Mouse (Mus musculus) spleen, adult 12 weeks (tissue): ENCODE data around the gene Mapt.

Experiments
- DNase-seq: peaks from one replicate; pipeline ENCODE4 v3.0.0; 2022; ENCODE audit warnings: low spot score

Gene Mapt

DNA sequence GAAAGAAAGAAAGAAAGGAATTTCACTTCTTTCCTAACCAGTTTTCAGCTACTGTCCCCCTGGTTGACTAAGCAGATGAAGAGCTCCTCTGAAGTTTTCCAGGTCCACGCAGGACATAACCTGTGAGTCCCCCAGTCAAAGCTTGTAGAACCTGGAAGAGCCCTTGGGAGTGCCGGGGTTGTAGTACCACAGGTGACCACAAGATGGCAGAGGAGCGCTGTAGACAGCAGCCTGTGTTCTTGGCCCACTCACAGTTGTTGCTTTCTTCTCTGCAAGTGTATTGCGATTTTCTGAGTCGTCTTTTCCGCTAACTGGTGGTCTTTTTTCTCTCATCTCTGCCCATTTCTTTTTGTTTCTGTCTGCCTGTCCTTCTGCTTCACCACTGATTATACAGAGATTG is 84.5 kb downstream of the Mapt start:
- DNase-seq = peak; percentile 76

DNA sequence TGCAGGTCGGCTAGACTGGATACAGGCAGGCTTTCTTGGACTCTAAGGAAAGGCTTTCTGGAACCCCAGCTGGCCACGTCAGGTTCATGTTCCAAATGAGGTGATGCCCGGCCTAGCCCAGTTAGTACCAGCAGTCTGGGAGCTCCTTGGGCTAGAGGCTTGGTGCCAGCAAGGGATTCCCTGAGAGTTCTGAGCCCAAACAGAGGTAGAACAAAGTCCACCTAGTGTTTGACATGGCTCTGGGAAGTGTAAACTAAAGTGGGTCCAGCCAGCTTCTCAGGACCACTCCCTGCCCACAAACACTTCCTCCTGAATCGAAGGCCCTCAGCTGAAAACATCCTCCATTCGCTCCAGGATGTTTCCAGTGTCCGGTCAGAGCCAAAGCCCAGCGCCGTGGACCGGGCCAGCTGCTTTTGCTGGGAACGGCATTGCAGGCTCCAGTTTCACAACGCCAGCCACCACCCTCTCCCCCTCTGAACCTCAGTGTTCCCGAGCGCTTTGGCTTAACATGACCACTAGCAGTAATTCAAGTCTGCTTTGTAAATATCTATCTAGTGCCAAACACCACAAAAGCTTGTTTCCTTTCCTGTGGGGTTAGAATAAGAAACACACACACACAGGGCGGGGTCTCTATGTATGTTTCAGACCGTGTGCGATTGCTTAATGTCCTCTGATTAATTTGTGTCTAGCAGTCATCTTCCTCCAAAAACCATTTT is 85.7 kb downstream of the Mapt start:
- DNase-seq = no peak

DNA sequence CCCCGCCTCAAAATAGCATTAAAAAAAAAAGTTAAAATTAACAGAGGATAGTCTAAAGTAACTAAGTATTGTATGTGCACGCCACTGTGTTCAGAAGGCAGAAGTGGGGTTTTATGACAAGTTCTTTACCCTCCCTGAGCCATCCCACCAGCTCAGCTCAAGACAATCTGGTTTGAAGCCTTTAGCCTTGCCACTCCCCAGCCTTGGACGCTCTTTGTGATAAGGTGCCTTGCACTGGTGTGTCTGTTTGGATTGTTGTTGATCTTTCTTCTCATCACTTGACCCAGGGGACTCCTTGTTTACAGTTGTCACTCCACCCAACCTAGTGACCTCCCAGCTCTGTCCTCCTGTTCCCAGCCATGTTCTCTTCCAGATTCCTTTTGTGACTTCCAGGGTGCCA is 86.4 kb downstream of the Mapt start:
- DNase-seq = no peak

DNA sequence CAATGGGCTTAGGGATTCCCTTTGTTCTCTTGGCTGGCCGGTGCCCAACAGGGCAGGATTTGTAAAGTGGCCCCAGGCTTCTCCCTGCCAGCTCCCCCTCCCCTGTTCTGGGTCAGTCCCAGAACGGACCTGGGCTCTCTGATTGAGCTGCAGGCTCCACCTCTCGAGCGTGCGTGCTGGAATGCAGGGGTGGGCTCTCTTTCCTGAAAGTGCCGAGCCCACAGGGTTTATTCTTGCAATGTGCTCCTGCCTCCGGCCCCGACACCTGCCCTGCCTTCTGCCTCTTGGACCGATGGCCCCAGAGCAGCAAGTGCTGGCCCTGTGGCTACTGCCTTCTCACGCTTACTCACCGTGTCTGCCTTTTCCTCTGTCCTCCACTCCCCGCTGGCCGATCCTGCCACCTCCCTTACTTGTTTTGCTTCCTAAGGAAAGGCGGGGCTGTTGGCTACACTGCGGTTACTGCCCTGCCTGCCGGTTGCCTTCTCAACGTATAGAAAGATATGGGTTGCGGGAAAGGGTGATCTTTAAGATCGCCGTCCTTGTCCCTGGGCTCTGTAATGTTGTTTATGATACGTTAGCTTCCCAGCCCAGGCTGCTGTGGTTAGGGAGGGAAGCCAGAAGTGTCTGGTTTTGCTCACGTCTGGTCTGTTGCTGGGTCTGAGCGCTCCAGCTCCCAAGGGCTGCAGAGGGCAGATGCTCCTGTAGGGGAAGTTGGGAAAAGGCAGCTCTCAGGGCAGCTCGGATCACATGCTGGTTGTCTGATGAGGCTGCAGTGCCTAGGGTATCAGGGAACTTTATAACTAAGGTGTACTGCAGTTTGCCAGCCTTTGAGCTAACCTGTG is 88.0 kb downstream of the Mapt start:
- peak; percentile 8 for DNase-seq

DNA sequence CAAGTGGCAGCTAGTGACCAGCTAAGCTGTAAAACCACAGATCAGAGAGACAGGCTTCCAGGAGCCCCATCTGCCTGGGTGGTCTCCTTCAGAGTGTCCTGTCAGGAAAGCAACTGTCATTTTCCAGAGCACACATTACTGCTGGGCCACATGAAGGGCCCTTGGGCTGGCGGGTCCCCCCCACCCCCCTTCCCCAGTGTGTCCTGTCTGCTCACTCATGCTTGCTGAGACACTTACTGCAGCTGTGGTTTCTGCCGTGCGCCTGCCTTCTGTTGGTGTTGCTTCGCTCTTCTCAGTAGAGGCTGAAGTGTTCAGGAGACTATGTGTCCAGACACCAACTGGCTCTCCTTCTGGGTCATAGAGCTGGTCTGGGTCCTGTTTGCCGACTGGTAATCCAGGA is 89.3 kb downstream of the Mapt start:
- DNase-seq = no peak

DNA sequence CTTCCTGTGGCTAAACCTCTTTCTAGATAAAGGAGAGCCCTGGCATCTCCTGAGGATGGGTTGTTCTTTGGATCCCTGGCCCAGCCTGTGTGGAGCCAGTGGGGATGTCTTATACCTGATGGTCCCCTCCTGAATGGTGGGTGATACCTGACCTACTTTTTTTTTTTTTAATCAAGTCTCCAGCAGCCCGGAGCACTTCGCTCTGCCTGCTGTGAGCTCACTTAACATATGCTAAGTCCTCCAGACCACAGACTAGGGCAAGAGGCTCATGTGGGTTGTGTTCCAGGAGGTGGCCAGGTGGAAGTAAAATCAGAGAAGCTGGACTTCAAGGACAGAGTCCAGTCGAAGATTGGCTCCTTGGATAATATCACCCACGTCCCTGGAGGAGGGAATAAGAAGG is 91.0 kb downstream of the Mapt start:
- no peak for DNase-seq

DNA sequence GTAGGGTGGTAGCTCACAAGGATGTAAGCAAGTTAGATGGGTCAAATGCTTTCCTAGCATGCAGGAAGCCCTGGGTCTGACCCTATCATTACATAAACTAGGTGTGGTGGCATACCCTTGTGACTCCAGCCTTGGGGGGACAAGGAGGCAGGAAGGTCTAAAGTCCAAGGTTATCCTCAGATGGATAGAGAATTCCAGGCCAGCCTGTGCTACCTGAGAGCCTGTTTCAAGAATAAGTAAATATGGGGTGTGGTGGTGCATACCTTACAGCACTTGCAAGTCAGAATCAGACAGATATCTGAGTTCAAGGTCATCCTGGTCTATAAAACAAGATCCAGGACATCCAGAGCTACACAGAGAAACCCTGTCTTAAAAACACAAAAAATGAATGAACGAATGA is 96.3 kb downstream of the Mapt start:
- no peak for DNase-seq

DNA sequence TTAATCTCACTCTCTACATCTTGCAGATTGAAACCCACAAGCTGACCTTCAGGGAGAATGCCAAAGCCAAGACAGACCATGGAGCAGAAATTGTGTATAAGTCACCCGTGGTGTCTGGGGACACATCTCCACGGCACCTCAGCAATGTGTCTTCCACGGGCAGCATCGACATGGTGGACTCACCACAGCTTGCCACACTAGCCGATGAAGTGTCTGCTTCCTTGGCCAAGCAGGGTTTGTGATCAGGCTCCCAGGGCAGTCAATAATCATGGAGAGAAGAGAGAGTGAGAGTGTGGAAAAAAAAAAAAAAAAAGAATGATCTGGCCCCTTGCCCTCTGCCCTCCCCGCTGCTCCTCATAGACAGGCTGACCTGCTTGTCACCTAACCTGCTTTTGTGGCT is 96.8 kb downstream of the Mapt start:
- no peak for DNase-seq

DNA sequence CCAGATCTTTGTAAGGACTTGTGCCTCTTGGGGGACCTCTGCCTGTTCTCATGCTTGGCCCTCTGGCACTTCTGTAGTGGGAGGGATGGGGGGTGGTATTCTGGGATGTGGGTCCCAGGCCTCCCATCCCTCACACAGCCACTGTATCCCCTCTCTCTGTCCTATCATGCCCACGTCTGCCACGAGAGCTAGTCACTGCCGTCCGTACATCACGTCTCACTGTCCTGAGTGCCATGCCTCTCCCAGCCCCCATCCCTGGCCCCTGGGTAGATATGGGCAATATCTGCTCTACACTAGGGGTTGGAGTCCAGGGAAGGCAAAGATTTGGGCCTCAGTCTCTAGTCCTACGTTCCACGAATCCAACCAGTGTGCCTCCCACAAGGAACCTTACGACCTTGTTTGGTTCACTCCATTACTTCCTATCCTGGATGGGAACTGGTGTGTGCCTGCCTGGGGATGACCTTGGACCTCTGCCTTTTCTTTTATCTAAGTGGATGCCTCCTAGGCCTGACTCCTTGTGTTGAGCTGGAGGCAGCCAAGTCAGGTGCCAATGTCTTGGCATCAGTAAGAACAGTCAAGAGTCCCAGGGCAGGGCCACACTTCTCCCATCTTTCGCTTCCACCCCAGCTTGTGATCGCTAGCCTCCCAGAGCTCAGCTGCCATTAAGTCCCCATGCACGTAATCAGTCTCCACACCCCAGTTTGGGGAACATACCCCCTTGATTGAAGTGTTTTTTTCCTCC is 98.2 kb downstream of the Mapt start:
- no peak for DNase-seq

DNA sequence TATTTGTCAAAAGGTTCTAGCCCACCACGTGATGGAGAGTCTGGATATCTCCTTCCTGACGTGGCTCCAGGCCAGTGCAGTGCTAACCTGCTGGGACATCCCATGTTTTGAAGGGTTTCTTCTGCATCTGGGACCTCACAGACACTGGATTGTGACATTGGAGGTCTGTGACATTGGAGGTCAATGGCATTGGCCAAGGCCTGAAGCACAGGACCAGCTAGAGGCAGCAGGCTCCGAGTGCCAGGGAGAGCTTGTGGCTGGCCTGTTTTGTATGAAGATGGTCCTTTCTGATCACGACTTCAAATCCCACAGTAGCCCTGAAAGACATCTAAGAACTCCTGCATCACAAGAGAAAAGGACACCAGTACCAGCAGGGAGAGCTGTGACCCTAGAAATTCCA is 99.0 kb downstream of the Mapt start:
- no peak for DNase-seq

DNA sequence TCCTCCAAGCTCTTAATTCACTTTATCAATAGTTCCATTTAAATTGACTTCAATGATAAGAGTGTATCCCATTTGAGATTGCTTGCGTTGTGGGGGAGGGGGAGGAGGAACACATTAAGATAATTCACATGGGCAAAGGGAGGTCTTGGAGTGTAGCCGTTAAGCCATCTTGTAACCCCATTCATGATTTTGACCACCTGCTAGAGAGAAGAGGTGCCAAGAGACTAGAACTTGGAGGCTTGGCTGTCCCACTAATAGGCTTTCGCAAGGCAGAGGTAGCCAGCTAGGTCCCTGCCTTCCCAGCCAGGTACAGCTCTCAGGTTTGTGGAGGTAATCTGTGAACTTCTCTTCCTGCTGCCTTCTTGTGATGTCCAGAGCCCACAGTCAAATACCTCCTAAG is 100.0 kb downstream of the Mapt start:
- DNase-seq = no peak

DNA sequence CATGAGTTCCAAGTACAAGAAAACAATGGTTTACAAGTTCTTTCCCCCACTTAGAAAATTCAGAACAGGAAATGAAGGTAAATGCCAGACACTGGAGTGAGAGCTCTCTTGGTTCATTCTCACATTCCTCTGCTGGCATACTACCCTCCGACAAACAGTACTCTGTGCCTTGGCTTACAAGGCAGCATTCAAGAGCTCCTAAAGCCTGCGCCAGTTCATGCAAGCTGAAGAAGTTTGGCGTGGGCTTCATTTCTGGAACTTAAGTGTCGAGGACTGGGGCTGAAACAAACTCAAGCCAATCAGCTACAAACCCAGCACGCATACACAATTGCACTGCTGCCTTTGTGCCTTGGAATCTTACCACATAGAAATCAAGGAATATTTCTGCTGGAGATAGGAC is 100.9 kb downstream of the Mapt start:
- DNase-seq = no peak

DNA sequence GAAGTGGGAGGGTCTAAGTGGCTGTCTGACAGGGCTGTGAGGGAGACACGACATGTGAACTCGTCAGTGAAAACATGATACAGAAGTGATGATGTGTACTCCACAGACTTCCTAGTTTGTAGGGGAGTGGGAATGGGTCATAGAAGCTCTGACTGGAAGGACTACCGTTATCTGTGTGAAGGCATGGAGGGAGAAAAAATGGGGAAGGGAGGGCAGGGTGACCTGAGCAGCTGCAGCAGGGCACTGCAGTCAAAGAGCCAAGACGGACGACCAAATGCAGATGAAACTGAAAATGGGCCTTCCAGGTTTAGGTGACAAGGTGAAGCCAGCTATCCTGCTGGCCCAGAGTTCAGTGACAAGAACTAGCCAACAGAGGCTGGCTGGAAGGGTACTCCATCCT is 102.9 kb downstream of the Mapt start:
- DNase-seq = no peak

DNA sequence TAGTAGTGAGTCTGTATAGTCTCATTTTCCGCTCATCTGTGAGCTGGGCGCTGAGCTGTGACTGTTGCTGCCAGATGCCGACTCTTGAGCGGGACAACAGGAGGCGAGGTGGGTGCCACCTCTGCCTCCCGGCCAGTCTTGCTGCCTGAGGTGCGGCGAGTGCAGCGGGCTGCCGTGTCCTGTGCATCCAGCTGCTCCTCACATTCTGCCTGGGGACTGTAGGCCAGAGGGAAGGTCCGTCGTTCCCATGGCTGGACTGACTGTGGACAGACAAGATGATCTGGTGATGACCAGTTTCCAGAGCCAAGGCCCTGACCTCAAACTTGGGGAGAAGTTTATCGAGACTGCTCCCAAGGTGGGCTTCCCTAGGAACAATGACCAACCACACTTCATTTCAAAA is 103.8 kb downstream of the Mapt start:
- no peak for DNase-seq

DNA sequence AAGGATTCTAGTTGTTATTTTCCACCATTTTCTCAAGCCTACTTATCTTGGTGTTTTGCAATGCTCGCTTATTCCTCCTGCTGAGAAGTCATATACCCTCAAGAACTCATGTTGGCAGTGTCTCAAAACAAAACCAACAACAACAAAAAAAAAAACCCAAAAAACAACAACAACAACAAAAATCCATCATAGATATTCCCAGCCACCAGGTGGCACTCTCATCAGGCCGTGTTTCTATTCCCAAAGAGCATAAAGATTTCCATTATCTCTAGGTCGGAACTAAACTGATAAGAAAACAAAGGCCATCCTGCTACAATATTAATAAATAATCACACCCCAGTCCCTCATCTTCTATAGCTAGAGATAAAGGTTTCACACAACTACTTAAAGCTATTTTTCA is 115.7 kb downstream of the Mapt start:
- no peak for DNase-seq

DNA sequence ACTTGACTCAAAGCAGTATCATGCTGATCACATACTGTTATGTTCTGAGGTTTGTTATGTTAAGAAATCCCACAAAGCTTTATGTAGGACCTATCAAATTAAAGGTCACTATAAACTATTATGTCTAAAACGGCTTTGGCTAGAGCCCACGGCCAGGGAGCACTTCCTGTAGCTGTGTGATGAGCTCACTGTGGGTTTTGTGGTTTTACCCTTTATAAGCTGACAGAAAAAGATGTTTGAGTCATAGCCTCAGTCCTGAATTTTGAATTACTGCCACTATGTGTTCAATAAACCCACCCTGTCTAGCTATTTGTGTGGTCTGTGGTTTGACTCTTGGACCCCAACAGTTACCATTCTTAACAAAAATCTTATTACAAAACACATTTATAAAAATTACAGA is 130.6 kb downstream of the Mapt start:
- no peak for DNase-seq

DNA sequence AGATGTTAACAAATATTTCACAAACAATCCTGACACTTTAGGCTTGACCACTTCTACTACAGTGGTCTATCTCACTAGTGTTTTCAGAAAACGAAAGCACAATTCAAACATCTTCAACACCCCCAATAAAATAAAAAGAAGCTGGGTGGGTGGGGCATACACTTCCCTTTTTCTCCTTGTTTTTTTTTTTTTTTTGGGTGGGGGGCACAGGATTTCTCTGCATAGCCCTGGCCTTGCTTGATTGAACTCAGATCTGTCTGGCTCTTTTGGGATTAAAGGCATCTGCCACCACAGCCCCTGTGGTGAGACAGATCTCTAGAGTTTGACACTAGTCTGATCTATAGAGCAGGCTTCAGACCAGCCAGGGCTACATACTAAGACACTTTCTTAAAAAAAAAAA is 131.5 kb downstream of the Mapt start:
- DNase-seq = no peak

DNA sequence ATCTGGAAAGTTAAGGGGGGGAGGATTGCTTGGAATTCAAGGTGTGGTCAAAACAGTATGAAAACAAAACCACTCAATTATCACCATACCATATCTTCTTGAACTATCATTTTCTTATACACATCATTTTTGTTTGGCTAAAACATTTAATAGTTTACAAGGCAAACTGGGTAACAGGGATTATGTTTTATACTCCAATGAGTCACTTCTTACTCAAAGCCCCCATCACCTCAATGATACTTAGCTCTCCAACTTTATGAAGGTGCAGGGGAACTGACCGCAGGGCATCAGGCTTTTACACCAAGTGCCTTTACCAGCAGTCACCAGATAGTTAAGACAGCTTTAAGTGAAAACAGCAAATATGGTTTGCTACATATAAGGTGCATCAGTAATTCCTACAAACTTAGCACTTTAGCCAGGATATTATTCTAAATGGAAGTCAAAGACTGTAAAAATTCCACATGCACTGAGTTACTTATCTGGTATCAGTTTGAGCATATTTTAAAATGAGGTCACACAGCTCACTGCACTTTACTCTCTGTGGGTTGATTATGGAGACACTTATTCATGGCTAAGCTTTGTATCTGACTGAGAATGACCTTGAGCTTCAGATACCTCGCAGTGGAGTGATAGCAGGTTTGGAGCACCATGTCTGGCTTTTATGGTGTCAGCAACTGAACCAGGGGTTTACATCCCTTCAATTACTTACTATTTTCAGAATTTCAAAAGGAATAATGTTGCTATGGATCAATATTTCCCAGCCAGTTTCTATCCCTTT is 132.8 kb downstream of the Mapt start:
- DNase-seq = no peak

DNA sequence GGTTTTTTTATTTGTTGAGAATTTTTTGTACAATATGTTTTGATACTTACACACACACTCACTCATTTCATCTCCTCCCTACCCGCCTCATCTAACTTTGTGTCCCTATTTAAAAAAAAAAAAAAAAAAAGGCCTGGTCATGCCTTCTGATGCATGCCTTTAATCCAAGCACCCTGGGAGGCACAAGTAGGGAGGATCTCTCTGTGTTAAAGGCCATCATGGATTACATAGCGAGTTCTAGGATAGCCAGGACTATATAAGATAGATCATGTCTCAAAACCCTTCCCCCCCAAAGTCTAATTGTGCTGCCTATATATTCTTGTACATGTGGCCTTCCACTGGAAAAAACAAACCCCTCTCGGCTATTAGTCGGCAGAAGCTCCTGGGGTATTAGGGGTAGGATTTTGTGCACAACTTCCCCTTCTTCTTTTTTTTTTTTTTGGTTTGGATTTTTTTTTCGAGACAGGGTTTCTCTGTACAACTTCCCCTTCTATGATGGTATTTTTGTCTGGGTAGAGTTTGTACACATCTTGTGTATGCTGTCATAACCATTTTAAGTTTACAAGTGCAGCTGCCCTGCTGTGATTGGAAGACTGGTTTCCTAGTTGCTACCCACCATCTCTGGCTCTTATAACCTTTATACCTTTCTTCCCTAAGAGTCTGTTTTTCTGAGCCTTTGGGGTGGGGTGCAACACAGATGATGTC is 136.4 kb downstream of the Mapt start:
- no peak for DNase-seq

DNA sequence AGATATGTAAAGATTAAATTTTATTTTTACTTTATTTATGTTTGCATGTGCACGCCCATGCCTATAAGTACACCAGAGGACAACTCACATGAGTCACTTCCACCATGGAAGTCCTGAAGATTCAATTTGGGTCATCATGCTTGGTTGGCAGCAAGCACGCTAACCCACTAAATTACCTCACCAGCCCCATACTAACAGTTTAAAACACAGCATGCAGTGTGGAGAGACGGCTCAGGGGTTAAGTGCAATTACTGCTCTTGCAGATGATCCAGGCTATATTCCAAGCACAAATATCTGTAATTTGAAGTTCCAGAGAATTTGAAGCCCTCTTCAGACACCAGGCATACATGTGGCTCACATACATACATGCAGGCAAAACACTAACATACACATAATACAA is 145.1 kb downstream of the Mapt start:
- DNase-seq = no peak

DNA sequence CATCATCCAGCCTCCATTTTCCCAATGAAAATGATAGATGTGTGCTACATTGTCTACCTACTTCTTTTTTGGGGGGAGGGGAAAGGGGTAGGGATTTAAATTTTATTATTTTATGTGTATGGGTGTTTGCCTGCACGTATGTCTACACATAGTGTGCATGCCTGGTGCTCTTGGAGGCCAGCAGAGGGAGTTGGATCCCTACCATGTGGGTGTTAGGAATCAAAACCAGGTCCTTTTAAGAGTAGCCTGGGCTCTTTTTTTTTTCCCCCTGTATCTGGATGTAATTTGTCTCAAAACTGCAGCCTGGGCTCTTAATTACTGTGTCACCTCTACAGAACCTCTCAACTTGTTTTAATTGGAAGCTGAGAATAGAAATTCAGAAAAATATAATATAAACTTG is 148.4 kb downstream of the Mapt start:
- no peak for DNase-seq
